Mouse (Mus musculus): Measurements from ENCODE around the gene Trim71.

Gene Trim71

DNA sequence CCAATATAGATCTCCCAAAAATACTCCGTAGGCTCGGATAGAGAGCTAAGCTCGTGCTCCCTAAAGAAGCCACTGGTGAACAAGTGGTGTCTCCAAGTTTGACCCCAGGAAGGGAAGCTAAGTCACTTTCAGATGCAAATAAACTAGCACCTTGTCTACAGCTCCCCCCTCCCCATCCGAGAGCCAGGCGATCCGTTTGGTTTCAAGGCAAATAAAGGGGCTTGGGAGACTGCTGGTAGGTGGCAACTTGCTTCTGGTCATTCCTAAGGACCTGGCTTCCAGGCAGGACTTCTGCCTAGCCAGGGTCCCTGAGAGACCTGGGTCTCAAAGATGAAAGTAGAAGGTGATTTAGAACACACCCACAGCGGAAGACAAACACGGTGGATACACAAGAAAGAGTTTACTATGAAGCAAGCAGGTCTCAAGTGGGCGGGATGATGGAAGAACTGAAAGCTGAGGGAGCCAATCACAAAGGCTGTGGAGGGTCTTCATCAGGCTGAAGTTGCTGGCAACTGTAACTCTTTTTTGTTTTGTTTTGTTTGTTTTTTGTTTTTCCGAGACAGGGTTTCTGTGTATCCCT, 7.8 kb downstream of the Trim71 start:
- no peak for DNase-seq

DNA sequence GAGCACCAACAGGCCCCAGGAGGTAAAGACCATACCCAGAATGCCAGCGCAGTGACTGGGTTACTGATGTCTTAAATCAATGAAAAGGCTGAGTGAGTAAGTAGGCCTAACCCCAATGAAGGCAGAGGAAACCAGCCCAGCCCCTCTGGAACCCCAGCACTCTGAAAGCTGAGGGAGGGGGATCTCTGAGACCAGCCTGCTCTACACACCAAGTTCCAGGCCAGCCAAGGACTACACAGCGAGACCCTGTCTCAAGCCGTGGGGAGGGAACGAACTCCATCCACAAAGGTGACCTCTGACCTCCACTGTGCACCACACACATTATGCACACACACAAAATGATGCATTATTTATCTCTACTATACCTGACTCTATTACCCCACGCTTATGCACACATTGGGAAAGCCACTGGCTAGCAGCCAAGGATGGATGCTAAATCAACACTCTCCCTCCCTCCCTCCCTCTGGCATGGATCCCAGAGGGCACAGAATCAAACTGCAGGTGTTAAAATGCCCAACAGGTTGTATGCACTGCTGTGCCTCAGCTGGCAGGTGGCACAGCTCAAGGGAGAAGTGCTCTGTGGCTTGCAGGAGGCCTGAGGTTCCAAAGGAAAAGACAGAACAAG, 9.7 kb downstream of the Trim71 start:
- DNase-seq = peak; percentile 57

DNA sequence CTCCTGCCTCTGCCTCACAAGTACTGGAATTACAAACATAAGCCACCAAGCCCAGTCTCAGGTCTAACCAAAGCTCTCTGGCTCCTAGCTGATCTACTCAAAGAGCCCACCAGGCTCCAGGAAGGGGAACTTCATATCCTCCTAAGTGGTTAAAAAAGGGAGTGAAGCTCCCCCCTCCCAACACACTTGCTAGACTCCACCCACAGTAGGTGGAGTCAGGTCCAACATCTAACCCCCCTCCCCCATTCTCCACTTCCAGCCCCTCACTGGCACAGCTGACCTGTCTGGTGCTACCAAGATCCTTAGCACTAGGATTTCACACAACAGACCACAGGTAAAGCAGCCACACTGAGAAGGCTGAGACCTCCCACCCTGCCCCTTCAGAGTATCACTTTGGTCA, 10.3 kb downstream of the Trim71 start:
- DNase-seq = no peak

DNA sequence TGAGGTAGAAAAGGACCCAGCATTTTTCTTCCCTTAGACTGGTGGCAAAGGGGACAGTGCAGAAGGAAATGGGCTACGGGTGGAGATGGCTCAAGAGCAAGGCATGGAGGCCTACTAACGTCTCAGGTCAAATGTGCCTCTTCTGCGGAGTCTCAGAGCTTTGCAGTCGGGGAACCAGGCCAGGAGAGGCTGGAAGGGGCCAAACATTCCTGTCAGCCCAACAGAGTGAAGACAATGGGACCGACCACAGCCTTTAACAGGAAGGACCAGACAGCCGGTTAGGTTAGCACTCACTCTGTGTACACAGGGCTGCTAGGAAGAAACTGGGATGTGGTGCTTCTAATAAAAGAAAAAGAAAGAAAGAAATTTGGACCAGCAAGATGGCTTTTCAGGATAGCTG, 14.1 kb downstream of the Trim71 start:
- DNase-seq = no peak

DNA sequence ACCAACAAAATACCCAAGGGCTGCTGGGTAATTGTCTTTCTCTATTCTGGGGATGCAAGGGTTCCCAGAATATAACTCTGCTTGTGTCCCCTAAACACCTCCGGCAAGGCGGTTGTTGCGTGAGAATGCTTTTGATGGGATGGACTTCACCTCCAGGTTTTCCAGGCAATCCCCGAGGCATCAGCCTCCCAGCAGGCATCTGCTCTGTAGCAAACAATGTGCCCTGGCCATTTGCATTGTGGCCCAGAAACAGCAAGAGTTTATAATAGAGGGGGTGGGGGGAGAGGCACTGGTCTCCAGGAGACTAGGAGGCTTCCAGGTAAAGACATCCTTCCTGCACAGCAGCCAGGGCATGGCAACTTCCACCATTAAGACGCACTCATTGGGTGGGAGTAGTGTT, 15.1 kb downstream of the Trim71 start:
- DNase-seq = no peak

DNA sequence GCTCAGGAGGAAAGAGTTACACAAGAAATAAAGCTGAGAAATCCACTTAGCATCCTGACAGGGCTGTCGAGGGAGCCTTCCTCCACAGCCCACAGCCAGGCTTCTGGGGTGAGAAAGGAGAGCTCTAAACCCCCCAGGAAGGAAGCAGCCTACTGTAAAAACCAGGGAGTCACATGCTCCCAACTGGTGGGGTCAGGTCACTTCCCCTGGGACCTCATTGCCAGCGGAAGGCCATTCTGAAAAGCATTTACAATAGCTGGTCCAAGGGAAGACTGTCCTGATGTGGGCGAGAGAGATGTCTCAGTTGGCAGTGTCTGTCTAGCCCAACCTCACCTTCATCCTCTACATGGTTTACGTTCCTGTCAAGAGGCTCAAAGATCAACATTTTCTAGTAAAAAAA, 15.7 kb downstream of the Trim71 start:
- DNase-seq = no peak

DNA sequence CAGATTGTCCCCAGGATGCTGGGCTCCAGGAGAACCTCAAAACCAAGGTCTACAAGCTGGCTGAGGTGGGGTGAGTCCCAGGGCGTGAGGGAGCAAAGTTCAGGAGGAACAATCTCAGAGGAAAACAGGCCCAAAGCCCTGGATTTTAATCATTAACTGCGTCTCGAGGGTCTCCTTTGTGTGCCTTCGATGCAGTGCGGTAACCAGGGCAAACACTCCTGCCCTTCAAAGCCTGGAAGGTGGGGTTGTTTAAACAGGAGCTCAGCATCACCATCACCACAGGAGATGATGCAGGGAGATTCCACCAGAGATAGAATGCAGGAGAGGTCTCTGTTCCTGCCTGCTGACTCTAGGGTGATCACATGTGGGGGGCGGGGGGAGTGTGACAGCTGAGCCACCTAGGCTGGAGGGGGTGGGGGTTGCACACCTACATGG, 16.5 kb downstream of the Trim71 start:
- DNase-seq = peak; percentile 44

DNA sequence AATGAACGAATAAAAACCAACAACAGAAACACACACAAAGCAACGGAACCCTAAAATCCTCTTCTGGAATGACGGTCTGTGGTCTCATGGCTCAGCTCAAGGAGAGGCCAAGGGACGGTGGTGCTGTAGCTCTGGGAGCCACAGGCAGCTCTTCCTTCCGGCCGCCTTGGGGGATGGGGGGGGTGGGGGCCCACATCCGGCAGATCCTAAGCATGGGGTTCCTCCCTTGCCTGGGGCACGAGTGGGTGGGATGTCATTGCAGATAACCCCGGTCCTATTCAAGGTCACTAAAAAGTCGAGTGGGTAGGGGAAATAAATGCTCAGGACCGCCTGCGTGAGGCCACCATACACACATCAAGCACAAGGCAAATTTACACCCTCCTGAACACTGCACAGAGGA, 17.4 kb downstream of the Trim71 start:
- no peak for DNase-seq

DNA sequence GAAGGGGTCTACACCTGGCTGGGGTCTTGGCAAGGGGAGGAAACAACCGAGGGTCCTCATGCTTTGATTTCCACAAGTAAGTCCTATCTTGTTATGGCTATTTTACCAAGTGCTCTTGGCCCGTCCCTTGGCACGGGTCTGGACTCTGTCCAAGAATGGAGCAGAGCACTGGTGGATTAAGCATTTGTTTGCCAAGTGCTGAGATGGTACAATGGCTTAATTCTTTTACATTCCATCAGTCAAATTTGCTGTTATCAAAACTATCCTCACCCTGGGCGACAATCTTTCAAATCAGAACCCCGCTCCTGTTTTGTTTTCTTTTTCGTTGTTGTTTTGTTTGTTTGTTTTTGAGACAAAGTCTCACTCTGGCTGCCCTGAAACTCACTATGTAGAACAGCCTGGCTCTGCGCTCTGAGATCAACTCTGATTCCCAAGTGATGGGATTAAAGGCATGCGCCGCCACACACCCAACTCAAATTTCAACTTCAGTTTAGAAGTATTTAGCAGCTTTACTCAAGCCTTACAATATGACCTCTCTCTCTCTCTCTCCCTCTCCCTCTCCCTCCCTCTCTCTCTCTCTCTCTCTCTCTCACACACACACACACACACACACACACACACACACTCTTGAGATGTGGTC, 19.3 kb downstream of the Trim71 start:
- peak; percentile 58 for DNase-seq

DNA sequence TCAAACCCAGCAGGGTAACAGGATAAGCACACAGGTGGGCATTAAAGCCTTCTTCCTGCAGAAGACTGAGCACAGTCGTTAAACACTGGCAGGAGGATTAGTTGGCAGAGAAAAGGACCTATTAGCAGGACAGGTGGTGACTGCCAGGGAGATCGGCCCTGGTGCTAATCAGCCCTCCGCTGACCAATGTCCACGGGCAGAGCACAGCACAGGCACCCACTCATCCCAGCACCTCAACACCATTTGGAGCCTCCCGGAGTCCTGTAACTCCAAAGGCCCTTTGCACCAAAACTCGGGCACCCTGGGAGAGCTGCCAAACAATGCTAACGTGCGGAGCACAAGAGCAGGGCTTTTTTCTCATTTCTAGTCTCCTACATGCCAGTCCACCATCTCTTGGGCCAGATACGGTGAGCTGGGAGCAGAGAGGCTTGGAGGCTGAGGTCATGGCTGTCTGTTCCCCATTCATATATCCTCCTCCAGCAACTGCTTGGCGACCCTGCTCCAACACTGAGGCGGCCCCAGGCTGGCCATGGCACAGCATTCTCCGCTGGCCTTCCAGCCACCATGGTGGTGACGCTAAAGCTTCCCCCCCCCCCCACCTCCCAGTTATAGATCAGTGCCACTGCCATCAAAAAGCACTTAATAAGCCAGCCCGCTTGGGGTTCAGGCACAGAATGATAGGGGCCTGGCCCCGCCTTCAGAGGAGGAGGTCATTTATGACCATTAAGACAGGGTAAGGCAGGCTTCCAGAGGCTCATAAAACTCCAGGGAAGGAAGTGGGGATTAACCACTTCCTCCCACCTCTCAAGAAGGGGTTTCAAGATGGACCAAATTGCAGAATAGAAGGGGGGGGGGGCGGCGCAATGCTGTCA, 20.1 kb downstream of the Trim71 start:
- peak; percentile 51 for DNase-seq

DNA sequence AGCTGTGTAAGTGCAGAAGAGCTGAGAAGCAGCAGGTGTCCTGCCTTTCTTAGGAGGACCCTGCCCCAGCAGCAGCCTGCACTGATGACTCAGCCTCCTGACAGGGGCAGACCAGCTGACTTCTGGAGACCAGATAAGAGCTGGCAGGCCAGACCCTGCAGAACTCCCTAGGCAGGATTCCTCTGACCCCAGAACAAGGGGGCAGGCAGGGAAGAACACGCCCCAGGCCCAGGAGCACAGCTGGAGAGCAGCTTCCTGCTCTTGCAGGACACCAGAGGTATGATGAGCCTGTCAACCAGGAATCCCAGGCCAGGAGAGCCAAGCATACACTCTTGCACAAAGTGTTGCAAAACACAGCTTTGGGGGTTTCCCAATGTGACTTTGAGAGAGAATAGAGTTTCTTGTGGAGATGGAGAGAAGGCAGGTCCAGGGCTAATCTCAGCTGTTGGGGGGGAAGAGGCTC, 22.9 kb downstream of the Trim71 start:
- no peak for DNase-seq

DNA sequence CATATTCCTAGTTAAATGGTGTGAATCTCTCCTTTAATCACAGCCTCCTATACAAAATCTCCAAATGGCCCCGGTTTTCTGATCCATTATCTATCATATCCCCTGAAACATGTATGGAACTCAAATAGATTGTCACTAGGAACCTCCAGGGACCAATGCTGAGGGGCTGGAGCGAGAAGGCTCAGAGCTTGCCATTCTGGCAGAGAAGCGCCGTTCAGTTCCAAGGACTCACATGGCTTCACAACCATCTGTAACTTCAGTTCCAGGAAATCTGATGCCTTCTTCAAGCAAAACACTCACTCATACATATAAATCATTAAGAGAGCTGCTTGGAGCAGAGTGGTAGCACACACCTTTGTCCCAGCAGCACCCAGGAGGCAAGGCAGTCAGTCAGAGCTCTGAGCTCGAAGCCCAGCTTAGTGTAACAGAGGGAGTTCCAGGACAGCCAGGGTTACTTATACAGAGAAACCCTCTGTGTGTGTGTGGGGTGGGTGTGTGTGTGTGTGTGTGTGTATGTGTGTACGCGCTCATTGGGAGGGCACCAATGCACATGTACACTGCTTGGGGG, 25.1 kb downstream of the Trim71 start:
- no peak for DNase-seq

DNA sequence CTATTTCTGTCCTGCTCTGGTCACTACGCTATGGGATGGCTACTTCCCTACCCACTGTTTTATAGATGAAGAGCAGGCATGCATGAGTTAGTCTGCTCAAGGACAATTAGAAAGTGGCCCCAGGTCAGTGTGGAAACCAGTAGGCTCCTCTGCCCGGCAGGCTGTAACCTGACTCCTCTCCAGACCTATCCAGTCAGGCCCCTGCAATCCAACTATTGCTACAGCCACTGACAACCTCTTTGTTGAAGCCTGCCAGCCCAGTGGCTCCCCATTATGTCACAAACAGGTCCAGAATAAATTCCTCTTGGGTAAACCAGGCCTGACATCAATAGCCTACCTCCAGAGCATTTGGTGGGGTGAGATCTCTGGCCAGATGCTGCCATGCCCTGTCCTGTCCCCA, 27.5 kb downstream of the Trim71 start:
- DNase-seq = no peak

DNA sequence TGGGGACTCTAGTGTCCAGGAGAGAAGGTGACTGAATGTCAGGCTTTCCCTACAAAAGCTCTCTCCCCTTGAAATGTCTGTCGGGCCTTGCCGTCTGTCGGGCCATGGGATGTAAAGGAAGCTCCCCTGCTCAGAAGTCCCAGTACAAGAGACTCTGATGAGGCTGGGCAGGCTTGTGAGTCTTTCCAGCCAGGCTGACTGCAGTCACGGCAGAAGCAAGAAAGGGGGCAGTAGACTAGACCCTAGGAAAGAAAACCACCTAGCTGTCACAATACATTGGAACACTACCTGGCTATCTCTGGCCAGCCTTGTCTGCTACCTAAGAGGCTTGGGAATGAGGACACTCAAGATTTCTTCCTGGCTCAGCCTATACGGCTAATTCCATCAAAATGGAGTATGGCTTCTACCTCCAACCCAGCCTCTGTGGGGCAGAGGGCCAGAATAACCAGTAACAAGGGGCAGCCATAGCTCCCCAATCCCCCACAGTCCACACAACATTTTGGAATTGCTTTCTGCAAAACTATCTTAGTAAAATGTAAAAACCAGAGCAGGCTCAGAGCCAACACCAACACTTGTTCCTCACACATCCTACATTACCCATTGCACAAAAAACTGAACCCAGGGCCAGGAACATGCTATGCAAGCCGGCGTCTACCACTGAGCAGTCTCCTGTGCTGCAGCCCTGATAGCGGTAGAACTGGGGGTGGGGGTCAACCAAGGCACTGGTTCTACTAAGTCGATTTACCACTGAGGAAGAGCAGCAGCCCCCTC, 29.2 kb downstream of the Trim71 start:
- DNase-seq = no peak

DNA sequence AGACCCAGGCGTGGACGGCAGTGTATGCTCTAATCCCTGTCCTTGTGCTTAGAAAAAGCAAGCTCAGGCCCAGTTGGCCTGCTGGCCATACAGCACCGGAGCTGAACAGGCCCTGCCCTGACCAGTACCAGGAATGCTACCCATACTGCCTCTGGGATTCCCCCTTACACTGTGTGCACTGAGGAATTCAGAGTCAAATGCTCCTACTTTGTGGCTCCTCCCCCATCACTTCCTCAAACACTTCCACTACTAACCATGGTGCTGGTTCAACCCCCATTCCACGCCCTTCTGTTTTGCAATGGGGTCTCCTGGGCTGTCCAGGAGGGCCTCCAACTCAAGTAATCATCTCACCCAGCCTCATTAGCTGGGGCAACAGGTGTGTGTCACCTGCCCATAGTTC, 30.3 kb downstream of the Trim71 start:
- DNase-seq = no peak

DNA sequence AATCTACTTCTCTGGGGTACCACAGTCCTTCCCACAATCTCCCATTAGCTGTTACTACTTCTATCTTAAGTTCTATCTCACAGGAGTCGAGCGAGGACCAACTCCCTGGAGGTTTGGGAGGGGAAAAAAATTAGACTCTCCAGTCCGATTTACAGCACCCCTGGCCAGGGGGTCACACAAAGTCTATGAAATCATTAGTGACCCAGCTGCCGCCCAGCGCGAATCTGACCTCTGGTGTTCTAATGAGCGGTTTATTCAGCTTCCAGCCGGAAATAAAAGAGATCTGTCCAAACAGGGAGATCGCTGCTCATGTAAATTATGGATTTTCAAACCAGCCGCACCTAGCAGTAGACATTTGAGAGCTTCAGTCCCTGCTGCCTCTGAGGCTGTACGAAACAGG, 32.9 kb downstream of the Trim71 start:
- DNase-seq = peak; percentile 70

DNA sequence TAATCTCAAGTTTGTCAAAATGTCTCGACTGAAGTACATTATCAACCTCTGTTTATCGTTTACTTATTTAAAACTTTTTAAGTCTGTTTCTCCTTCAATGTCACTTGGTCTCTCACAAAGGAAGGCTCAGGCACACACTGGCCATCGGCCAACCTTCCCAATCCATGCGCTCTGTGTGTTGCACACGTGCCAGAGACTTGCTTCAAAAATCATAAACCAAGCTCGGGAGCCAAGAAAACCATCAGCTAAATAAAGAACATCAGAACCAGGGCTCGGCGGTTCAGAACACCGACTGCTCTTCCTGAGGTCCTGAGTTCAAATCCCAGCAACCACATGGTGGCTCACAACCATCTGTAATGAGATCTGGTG, 35.5 kb downstream of the Trim71 start:
- peak; percentile 66 for DNase-seq

DNA sequence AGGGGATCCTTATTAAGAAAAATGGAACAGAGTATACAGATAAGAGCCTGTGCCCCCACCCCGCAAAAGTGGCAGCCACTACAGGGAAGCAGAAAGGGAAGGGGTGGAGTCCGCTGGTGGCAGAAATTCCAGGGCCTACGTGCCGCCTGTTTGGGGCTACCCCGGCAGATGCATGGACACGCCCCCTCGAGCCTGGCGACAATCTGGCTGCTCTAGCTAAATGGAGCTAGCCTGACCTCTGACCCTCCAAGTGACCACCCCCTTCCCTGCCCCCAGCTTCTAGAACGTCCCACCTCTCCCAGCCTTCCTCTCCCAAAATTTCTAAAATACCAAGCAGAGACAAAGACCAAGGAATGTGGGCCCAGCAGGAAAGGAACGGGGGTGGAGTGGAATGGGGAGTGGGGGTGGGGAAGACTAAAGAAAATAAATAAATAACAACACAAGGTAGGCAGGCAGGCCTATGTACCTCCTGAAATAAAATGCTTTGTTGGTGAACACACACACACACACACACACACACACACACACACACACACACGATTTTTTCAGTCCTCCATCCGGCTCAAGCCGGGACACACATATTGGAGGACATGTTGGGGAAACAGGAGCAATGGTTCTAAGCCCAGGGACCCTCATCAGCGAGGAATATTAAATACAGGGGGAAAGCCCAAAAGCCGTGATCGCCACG, 36.0 kb downstream of the Trim71 start:
- DNase-seq = peak; percentile 72

DNA sequence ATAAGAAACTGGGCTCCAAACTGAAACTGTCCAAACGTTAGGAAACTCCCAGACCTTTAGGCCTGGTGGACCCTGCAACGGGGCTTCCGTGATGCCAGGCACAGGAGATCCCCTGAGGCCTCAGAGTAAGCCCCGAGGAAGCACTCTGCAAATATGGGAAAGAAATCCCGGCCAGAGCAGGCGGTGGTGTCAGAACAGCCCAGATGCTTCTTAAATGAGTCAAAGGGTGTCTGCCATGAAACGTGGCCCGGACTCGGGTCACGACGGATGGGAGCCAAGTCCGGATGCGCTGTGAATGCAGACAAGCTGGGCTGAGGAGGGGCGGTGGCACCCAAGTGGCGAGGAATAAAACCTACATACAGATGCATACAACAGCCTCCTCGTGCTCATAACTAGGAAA, 37.1 kb downstream of the Trim71 start:
- peak; percentile 74 for DNase-seq

DNA sequence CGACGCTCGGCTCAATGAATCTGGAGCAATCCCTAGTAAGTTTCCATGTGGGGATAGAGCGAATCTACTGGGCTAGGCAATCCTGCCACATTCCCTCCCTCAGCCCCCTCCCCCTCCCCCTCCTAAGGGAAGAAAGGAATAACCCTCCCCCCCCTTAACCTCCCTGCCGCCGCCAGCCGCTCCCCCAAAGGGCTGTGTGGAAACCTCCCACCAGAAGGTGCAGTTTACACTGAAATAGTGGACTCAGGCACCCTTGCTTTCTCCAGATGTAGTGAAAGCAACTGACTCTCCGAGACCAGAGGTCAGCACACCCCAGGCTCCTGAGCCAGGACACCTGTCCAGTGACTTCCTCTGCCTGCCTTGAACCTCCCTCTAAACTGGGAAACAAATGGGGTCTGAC, 37.6 kb downstream of the Trim71 start:
- peak; percentile 17 for DNase-seq

DNA sequence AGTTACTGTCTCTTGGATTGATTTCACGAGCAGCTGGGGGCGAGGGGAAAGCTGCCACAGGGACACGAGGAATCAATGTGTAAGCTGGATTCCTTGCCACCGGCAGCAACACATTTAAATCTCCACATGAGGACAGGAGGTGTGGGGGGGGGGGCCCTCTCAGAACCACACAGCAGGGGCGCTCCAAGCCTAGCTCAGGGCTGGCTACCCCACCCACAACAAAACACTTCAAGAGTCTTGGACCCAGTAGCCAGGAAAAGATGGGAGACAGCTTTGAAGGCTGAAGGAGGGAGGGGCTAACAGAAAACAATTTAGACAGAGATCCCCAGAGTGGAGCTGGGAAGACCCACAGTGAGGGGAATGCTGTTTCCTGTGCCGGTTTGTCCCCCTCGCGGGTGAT, 38.3 kb downstream of the Trim71 start:
- peak; percentile 9 for DNase-seq
